Mouse (Mus musculus) limb, embryonic 12.5 days (tissue): Measurements from ENCODE around the gene Fgd6. TPM values are rescaled to one million over a fixed set of nuclear protein-coding genes. Genes with fewer than 3 reads are reported as not detected.

Source experiments
- ATAC-seq: fragments of 200-750 bp; cut with Nextera tagmentation; 2 replicates; pipeline ENCODE4 v1.8.0; 2017; ENCODE audit warnings: low read depth, moderate TSS enrichment; ENCODE audit not compliant: insufficient number of reproducible peaks, insufficient read depth, low FRiP score, low TSS enrichment
- H3K27ac ChIP-seq: fragments of 300-500 bp; sonication (generic); 2 replicates; pipeline ENCODE4 v1.5.1; 2016; ENCODE audit warnings: mild to moderate bottlenecking, moderate library complexity
- H3K27me3 ChIP-seq: fragments of 300-500 bp; sonication (generic); 2 replicates; pipeline ENCODE4 v1.6.1; 2016; ENCODE audit warnings: mild to moderate bottlenecking, moderate library complexity
- H3K36me3 ChIP-seq: fragments of 300-500 bp; sonication (generic); 2 replicates; pipeline ENCODE4 v1.6.1; 2016; ENCODE audit warnings: mild to moderate bottlenecking, moderate library complexity
- H3K4me1 ChIP-seq: fragments of 300-500 bp; sonication (generic); replicated peaks from 2 replicates; pipeline ENCODE4 v1.6.1; 2016
- H3K4me2 ChIP-seq: fragments of 300-500 bp; sonication (generic); 2 replicates; pipeline ENCODE4 v1.6.1; 2016; ENCODE audit warnings: mild to moderate bottlenecking, moderate library complexity
- H3K4me3 ChIP-seq: fragments of 300-500 bp; sonication (generic); replicated peaks from 2 replicates; pipeline ENCODE4 v1.5.1; 2016; ENCODE audit warnings: mild to moderate bottlenecking
- H3K9ac ChIP-seq: fragments of 300-500 bp; sonication (generic); replicated peaks from 2 replicates; pipeline ENCODE4 v1.6.1; 2016; ENCODE audit warnings: mild to moderate bottlenecking, moderate library complexity
- H3K9me3 ChIP-seq: fragments of 300-500 bp; sonication (generic); 2 replicates; pipeline ENCODE4 v1.6.1; 2016; ENCODE audit warnings: mild to moderate bottlenecking, moderate library complexity
- WGBS: fragments of 180-500 bp; shearing (Covaris S2); methylation state at CpG from one replicate; pipeline ENCODE4 v1.1.7; 2016; 5-methylcytosine and 5-hydroxymethylcytosine counted together
- polyA plus RNA-seq: library from polyadenylated mRNA; unstranded; fragments of >200 nt; fragmentation: Nextera tagmentation; extraction: Ambion mirVana; gene quantifications from 2 replicates; pipeline ENCODE4 v1.2.1, GENCODE M21; 2016

Fgd6 gene
- polyA plus RNA-seq, 1 experiment from 2014 or later, result 4.6 TPM

DNA sequence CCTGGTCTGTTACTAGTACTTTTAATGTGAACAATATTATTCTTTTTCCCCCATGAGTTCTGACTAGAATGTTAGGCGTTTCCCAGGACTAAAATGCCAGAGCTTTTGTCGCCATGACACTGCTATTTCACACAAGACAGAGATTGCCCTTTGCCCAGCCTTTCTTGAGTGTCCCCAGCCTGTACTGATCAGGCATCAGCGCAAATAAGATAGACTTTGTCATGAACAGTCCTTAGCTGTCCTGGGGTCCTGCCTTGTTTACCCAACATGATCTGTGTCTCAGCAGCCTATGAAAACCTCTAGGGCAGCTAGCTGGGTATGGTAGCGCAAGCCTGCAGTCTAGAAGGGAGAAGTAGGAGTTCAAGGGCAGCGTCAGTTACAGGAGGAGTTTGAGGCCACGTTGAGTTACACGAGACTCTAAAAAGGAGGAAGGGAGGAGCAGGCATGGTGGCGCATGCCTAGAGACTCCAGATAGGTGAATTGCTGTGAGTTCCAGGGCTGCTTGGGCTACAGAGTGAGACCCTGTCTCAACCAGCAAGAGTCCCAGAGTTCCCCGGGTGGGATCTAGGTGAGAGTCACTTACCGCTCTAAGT, 103.2 kb downstream of the Fgd6 start:
- Histone ChIP-seq H3K4me1 (peaks cover 16% of the 10 kb centered on the region), H3K27me3 (no peaks in the 10 kb centered on the region), H3K4me2 (no peak overlapping the region), H3K9me3 (no peaks in the 10 kb centered on the region), H3K27ac (no peak overlapping the region; the same call in 1 of the 2 replicates), H3K36me3 (peaks cover 32% of the 10 kb centered on the region), H3K4me3 (no peak overlapping the region), H3K9ac (no peak overlapping the region; the same call in 1 of the 2 replicates)
- no peak for ATAC-seq
- WGBS, result 87% methylated on average over 10 of the region's 10 CpGs

DNA sequence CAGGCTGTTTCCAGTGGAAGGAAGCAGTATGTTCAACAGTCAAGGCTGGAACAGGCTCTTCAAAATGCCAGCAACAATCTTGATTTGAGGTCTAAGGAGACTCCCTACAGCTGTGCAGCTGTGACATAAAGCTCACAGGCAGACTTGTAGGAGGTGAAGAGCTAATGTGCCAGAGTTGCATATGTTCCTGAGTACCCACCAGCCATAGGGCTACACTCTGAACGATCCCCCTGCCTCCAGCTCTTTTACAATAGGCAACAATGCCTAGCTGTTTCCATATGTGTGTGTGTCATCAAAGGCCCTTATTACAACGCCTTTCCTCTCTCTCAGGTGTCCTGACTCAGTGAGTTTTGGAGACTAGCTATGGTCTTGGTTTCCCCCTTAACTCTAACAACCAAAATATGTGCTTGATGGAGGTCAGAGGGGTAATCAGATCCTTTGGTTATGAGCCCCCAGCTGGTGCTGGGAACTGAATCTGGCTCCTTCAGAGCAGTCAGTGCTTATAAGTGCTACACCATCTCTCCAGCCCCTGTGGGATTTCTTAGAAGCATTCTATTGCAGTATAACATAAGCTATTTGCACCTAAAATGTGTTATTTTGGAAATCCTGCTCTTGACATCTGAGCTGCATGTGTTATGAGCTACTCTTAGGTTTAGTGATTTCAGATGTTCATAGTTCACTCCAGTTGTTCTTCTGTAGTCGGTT, 104.6 kb downstream of the Fgd6 start:
- H3K27me3 ChIP-seq, result no peaks in the 10 kb centered on the region
- WGBS, result 49% methylated on average over 3 of the region's 3 CpGs
- no peak overlapping the region for H3K4me3 ChIP-seq
- H3K9me3 ChIP-seq, result no peaks in the 10 kb centered on the region
- H3K27ac ChIP-seq, result peak overlapping the region; percentile 32; the same call in 1 of the 2 replicates
- peaks cover 16% of the 10 kb centered on the region for H3K4me1 ChIP-seq
- H3K4me2 ChIP-seq, result no peak overlapping the region
- peaks cover 26% of the 10 kb centered on the region for H3K36me3 ChIP-seq
- H3K9ac ChIP-seq, result no peak overlapping the region
- ATAC-seq, result peak; percentile 81

DNA sequence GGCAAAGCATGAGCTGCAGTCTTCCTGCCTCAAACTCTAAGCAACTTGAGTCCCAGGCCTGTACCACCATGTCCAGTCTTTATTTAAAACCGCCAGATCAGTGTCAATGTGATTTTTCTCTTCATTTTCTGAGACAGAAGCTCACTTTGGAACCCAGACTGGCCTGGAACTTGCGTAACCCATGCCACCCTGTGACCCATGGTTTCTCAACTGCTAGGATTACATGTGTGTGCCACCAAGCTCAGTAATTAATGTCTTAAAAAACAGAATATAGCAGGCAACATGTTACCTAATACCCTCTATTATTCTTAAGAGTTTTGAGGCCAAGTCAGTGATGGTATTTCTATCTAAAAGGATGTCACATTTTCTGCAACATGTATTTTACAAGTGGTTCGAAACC, 106.6 kb downstream of the Fgd6 start:
- no peak overlapping the region for H3K4me3 ChIP-seq
- no peaks in the 10 kb centered on the region for H3K27me3 ChIP-seq
- H3K9ac ChIP-seq, result no peak overlapping the region
- H3K36me3 ChIP-seq, result peaks cover 11% of the 10 kb centered on the region
- H3K27ac ChIP-seq, result no peak overlapping the region
- WGBS, result 95% methylated on average over 3 of the region's 3 CpGs
- H3K4me2 ChIP-seq, result no peak overlapping the region
- peaks cover 16% of the 10 kb centered on the region for H3K4me1 ChIP-seq
- ATAC-seq, result no peak
- H3K9me3 ChIP-seq, result no peaks in the 10 kb centered on the region

DNA sequence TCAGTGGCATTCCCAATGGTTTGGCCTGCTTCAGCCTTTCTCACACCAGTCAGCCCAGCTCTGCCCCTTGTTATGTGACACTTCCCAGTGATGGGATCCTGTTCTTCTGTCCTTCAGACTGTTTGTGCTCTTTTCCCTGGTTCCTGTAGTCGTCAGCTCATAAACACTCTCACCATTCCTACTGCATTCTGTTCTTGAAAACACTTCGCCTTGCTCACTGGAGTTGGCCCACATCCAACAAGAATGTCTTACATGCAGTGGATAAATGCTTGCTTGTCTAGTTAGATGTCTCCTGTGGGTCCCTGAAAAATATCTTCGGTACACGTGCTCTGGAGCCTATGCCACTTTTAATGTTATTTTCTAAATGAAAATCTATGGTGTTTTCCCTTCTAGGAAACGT, 108.8 kb downstream of the Fgd6 start:
- Histone ChIP-seq H3K36me3 (no peaks in the 10 kb centered on the region), H3K4me2 (no peak overlapping the region), H3K4me3 (no peak overlapping the region), H3K4me1 (peaks cover 27% of the 10 kb centered on the region), H3K9me3 (no peaks in the 10 kb centered on the region), H3K9ac (no peak overlapping the region), H3K27me3 (no peaks in the 10 kb centered on the region), H3K27ac (0 out of 2 replicates have a peak overlapping the region, but pooled peaks have one; percentile 45)
- no peak for ATAC-seq
- WGBS, result 65% methylated on average over 5 of the region's 5 CpGs

DNA sequence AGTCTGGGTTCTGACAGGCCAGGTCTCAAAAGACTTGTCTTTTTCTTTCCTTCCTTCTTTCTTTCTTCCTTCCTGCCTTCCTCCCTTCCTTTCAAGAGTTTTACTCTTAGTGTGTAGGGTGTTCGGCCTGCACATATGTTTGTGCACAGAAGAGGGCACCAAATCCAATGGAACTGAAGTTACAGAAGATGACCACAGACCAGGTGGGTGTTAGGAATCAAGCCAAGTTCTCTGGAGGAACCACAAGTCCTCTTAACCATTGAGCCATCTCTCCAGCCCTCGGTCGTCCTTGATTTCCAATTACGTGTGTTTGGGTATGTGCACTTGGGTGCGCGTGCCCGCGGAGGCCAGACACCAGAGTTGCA, 111.6 kb downstream of the Fgd6 start:
- H3K27me3 ChIP-seq, result no peaks in the 10 kb centered on the region
- H3K4me1 ChIP-seq, result peaks cover 15% of the 10 kb centered on the region
- H3K9me3 ChIP-seq, result no peaks in the 10 kb centered on the region
- no peak; the same call in none of the 2 replicates for ATAC-seq
- WGBS, result 11% methylated on average over 8 of the region's 8 CpGs
- H3K27ac ChIP-seq, result peak overlapping the region; percentile 87
- H3K4me3 ChIP-seq, result peak overlapping the region; percentile 88
- H3K4me2 ChIP-seq, result peak overlapping the region; percentile 68
- H3K36me3 ChIP-seq, result peaks cover 2% of the 10 kb centered on the region; the same call in 1 of the 2 replicates
- H3K9ac ChIP-seq, result peak overlapping the region; percentile 90

DNA sequence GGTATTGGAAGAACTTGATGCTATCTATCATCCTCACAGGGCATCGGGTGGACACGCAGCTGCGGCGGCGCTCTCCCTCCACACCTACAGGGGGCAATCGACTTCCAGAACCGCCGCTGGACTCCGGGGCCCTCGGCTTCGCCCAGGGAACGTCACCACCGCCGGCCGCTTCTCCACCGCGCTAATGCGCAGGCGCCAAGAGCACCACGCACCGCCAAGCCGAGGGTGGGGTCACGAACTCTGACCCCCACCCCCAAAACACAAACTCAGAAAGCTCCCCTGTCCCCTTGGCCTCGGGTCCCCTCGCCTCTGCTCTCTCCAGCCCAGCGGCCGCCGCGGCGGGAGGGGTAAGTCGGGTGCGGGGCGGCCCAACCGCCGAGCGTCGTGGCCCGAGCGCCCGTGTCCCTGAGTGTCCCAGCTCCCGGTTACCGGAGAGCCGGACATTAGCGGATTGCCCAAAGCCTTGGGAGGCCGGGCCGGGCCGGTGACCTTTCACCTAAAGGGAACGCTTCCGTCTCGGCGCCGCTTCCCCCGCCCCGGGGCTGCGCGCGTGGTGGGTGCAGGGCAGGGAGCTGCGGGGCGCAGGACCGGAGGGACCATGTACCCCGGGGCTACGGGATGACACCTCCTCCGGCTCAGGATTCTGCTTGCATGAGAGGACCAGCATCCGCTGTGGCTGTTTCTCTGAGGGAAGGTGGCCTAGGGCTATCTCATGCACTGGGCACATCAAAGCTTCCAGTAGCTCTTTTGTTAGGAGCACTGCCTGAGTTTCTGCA, 112.1 kb downstream of the Fgd6 start, which contains the start of gene Nr2c1:
TSS of gene Nr2c1 (plus strand) at position 268 of the 776 bp plus-strand sequence.
- H3K9ac ChIP-seq, result peak within 1 kb of the TSS; percentile 90
- peak within 1 kb of the TSS; percentile 68 for H3K4me2 ChIP-seq
- H3K4me3 ChIP-seq, result peak within 1 kb of the TSS; percentile 88
- H3K27me3 ChIP-seq, result no peaks in the 10 kb centered on the region
- H3K9me3 ChIP-seq, result no peaks in the 10 kb centered on the region
- H3K4me1 ChIP-seq, result peaks cover 15% of the 10 kb centered on the region
- H3K36me3 ChIP-seq, result peaks cover 5% of the 10 kb centered on the region; the same call in 1 of the 2 replicates
- ATAC-seq, result peak; percentile 77
- under 1% methylated on average over 64 of the region's 64 CpGs for WGBS
- peak within 1 kb of the TSS; percentile 87 for H3K27ac ChIP-seq

DNA sequence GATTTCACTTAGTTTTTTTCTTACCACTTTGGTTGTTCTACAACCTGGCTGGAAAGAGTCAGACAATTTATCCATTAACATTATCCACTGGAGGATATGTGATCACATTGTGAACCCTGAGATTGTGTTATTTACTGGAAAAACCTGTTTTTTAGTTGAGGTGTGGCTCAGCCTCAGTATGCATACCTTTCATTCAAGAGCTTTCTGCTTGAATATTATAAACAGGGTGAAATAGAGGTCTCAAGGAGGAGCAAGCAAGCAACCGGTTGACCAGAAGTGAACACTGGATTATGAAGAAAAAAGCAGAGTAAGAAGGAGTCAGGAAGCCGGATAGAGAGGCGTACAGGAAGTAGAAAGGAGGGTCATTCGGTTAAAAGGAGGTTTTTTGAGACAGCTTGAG, 115.7 kb downstream of the Fgd6 start:
- 80% methylated on average over 4 of the region's 4 CpGs for WGBS
- Histone ChIP-seq H3K4me2 (no peak overlapping the region), H3K36me3 (peaks cover 16% of the 10 kb centered on the region; the same call in 1 of the 2 replicates), H3K27ac (no peak overlapping the region), H3K9me3 (no peaks in the 10 kb centered on the region), H3K9ac (no peak overlapping the region), H3K4me1 (peaks cover 15% of the 10 kb centered on the region), H3K4me3 (no peak overlapping the region), H3K27me3 (no peaks in the 10 kb centered on the region)
- ATAC-seq, result no peak

DNA sequence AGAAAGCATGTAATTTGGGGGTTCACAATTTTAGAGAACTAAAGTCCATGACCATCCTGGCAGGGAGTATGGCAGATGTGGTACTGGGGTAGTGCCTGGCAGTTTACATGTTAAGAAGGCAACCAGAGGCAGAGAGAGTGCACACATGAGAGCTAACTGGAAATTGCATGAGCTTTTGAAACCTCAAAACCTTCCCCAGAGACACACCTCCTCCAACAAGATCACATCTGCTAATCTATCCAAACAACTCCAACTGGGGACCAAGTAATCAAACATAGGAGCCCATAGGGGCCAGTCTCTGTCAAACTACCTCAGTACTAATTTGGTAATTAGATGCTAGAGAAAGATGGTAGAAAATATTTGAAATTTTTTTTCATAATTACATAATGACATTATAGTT, 118.0 kb downstream of the Fgd6 start:
- H3K27me3 ChIP-seq, result no peaks in the 10 kb centered on the region
- no peaks in the 10 kb centered on the region for H3K9me3 ChIP-seq
- H3K36me3 ChIP-seq, result peaks cover 34% of the 10 kb centered on the region
- peaks cover 12% of the 10 kb centered on the region for H3K4me1 ChIP-seq
- H3K4me3 ChIP-seq, result no peak overlapping the region
- ATAC-seq, result no peak
- H3K4me2 ChIP-seq, result no peak overlapping the region
- H3K27ac ChIP-seq, result no peak overlapping the region
- no peak overlapping the region for H3K9ac ChIP-seq

DNA sequence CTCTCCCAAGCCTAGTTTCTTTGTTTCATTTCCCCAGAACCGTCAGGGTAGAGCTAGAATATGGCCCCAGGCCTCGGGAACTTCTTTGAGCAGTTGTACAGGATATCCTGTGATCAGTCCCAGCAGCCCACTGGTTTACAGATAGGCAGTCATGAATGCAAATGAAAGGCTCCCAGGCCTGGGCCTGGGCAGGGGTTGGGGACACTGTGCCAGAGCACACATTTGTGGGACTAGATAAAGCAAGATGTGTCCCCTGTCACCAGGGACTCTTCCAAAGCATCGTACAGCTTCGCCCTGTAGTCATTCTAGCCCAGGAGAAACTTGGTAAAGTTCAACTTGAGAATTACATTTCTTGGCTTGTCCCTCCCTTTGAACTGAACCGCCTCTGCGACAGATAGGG, 123.2 kb downstream of the Fgd6 start:
- H3K4me3 ChIP-seq, result no peak overlapping the region
- H3K9me3 ChIP-seq, result no peaks in the 10 kb centered on the region
- peaks cover 68% of the 10 kb centered on the region for H3K36me3 ChIP-seq
- H3K27ac ChIP-seq, result no peak overlapping the region
- ATAC-seq, result no peak
- H3K4me1 ChIP-seq, result no peaks in the 10 kb centered on the region
- WGBS, result 92% methylated on average over 6 of the region's 6 CpGs
- H3K4me2 ChIP-seq, result no peak overlapping the region
- H3K27me3 ChIP-seq, result no peaks in the 10 kb centered on the region
- no peak overlapping the region for H3K9ac ChIP-seq

DNA sequence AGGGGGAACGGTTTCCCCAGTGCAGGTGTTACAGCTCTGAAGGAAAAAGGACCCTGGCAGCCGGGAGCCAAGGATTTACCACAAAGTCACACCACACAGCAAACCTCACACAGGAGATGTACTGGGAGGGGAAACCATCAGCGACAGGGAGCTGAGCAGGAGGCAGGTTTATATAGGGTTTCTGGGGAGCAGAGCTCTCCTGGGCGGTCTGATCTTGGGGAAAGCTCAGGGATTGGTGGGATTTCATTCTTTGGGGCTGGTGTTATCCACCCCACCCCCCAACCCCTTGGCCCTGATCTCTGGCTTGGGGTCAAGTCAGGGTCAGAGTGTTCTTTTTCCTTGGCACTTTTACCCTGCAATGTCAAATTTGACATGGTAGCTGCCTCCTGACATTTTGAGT, 123.6 kb downstream of the Fgd6 start:
- H3K9ac ChIP-seq, result no peak overlapping the region
- H3K27me3 ChIP-seq, result no peaks in the 10 kb centered on the region
- H3K27ac ChIP-seq, result no peak overlapping the region
- no peaks in the 10 kb centered on the region for H3K9me3 ChIP-seq
- no peak overlapping the region for H3K4me3 ChIP-seq
- no peak for ATAC-seq
- WGBS, result 87% methylated on average over 4 of the region's 4 CpGs
- no peak overlapping the region for H3K4me2 ChIP-seq
- H3K36me3 ChIP-seq, result peaks cover 72% of the 10 kb centered on the region
- no peaks in the 10 kb centered on the region for H3K4me1 ChIP-seq

DNA sequence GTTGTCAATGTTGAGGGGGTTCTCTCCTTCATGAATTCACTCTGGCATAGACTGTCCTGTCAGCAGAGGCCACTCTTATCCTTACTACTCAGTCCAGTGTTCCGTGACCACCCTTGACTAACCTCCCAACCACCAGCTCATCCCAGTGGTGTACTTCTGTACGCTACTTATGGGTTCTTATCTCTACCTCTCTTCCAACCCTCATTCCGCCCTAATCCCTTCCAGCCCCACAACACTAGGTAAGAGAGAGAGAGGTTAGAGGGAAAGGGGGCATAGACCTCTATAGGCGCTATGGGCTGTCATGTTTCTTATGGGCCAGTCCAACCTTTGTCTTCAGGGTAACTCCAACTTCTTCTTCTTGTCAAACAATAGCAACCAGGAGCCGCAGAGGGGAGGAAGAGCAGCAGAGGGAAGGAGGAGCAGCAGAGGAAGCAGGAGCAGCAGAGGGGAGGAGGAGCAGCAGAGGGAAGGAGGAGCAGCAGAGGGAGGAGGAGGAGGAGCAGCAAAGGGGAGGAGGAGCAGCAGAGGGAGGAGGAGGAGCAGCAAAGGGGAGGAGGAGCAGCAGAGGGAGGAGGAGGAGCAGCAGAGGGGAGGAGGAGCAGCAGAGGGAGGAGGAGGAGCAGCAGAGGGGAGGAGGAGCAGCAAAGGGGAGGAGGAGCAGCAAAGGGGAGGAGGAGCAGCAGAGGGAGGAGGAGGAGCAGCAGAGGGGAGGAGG, 125.4 kb downstream of the Fgd6 start:
- 87% methylated on average over 5 of the region's 5 CpGs for WGBS
- Histone ChIP-seq H3K4me3 (no peak overlapping the region), H3K9ac (no peak overlapping the region), H3K4me1 (no peaks in the 10 kb centered on the region), H3K27ac (no peak overlapping the region), H3K27me3 (no peaks in the 10 kb centered on the region), H3K9me3 (no peaks in the 10 kb centered on the region), H3K4me2 (no peak overlapping the region), H3K36me3 (peaks cover 76% of the 10 kb centered on the region)
- no peak for ATAC-seq
